Mouse (Mus musculus): ENCODE results near the gene Papss1. TPM values are rescaled to one million over a fixed set of nuclear protein-coding genes. Genes with fewer than 3 reads are reported as not detected.

Gene Papss1
- 113 and 121 TPM in 2 replicates for polyA plus RNA-seq (2012; rRNA removed)

GRCm38 (mm10) chr3:131564430-131565256 lies at the start of gene Papss1:
Papss1 (plus strand) TSS chr3:131564768.

Other genes starting within 250 kb of the Papss1 start
- gene Sgms2, start 73.4 kb upstream of the Papss1 start, polyA plus RNA-seq (2012; rRNA removed): 0.85 and 3.5 TPM in 2 replicates

Data from central nervous system, embryonic 18 days (tissue).